Mouse (Mus musculus): Measurements from ENCODE around the gene 1700024G13Rik.
"Not testable (repeated sequence)": the region's sequence is repeated elsewhere in the genome, so short reads cannot be mapped to it uniquely, and the experiment has no call there.

Gene 1700024G13Rik

GRCm38 (mm10) chr14:32388196-32388595, at the start of gene 1700024G13Rik:
Gene 1700024G13Rik (minus strand): TSS chr14:32388391.
- in situ Hi-C loops (cut with MboI; ENCODE audit: low sequenced_read_pairs) = no loop called here

- in situ Hi-C loops (cut with MboI; ENCODE audit: low sequenced_read_pairs) = no loop called here
Observed at GRCm38 (mm10) chr14:32437352-32437793, 49.2 kb upstream of the 1700024G13Rik start.

- in situ Hi-C loops (cut with MboI; ENCODE audit: low sequenced_read_pairs) = no loop called here
Observed at GRCm38 (mm10) chr14:32429030-32429602, 40.9 kb upstream of the 1700024G13Rik start.

- in situ Hi-C loops (cut with MboI; ENCODE audit: low sequenced_read_pairs) = no loop called here
Observed at GRCm38 (mm10) chr14:32423946-32424345, 35.8 kb upstream of the 1700024G13Rik start.

GRCm38 (mm10) chr14:32418747-32419146, 30.6 kb upstream of the 1700024G13Rik start:
- in situ Hi-C loops (cut with MboI; ENCODE audit: low sequenced_read_pairs) = no loop called here

- in situ Hi-C loops (cut with MboI; ENCODE audit: low sequenced_read_pairs) = no loop called here
Observed at GRCm38 (mm10) chr14:32412075-32412474, 23.9 kb upstream of the 1700024G13Rik start.

- in situ Hi-C loops (cut with MboI; ENCODE audit: low sequenced_read_pairs) = no loop called here
Observed at GRCm38 (mm10) chr14:32410084-32410483, 21.9 kb upstream of the 1700024G13Rik start.

- in situ Hi-C loops (cut with MboI; ENCODE audit: low sequenced_read_pairs) = not testable (repeated sequence)
Observed at GRCm38 (mm10) chr14:32405399-32405798, 17.2 kb upstream of the 1700024G13Rik start.

GRCm38 (mm10) chr14:32381619-32382018, 6.6 kb downstream of the 1700024G13Rik start:
- in situ Hi-C loops (cut with MboI; ENCODE audit: low sequenced_read_pairs) = no loop called here

GRCm38 (mm10) chr14:32381066-32381465, 7.1 kb downstream of the 1700024G13Rik start:
- in situ Hi-C loops (cut with MboI; ENCODE audit: low sequenced_read_pairs) = no loop called here

- in situ Hi-C loops (cut with MboI; ENCODE audit: low sequenced_read_pairs) = no loop called here
Observed at GRCm38 (mm10) chr14:32380099-32380480, 8.1 kb downstream of the 1700024G13Rik start.

- in situ Hi-C loops (cut with MboI; ENCODE audit: low sequenced_read_pairs) = no loop called here
Observed at GRCm38 (mm10) chr14:32379395-32380098, 8.6 kb downstream of the 1700024G13Rik start.

GRCm38 (mm10) chr14:32372510-32372909, 15.7 kb downstream of the 1700024G13Rik start:
- in situ Hi-C loops (cut with MboI; ENCODE audit: low sequenced_read_pairs) = no loop called here

- in situ Hi-C loops (cut with MboI; ENCODE audit: low sequenced_read_pairs) = no loop called here
Observed at GRCm38 (mm10) chr14:32369756-32370155, 18.4 kb downstream of the 1700024G13Rik start.

GRCm38 (mm10) chr14:32364359-32364758, 23.8 kb downstream of the 1700024G13Rik start:
- in situ Hi-C loops (cut with MboI; ENCODE audit: low sequenced_read_pairs) = no loop called here

- in situ Hi-C loops (cut with MboI; ENCODE audit: low sequenced_read_pairs) = not testable (repeated sequence)
Observed at GRCm38 (mm10) chr14:32351181-32351920, 36.8 kb downstream of the 1700024G13Rik start.

GRCm38 (mm10) chr14:32347307-32347706, 40.9 kb downstream of the 1700024G13Rik start:
- in situ Hi-C loops (cut with MboI; ENCODE audit: low sequenced_read_pairs) = no loop called here

- in situ Hi-C loops (cut with MboI; ENCODE audit: low sequenced_read_pairs) = no loop called here
Observed at GRCm38 (mm10) chr14:32344694-32345093, 43.5 kb downstream of the 1700024G13Rik start.

GRCm38 (mm10) chr14:32344176-32344575, 44.0 kb downstream of the 1700024G13Rik start:
- in situ Hi-C loops (cut with MboI; ENCODE audit: low sequenced_read_pairs) = no loop called here

GRCm38 (mm10) chr14:32341823-32342222, 46.4 kb downstream of the 1700024G13Rik start:
- in situ Hi-C loops (cut with MboI; ENCODE audit: low sequenced_read_pairs) = no loop called here

- in situ Hi-C loops (cut with MboI; ENCODE audit: low sequenced_read_pairs) = no loop called here
Observed at GRCm38 (mm10) chr14:32336547-32336946, 51.6 kb downstream of the 1700024G13Rik start.

GRCm38 (mm10) chr14:32336021-32336420, 52.2 kb downstream of the 1700024G13Rik start:
- in situ Hi-C loops (cut with MboI; ENCODE audit: low sequenced_read_pairs) = no loop called here
